10 mouse cellular contexts compared by ENCODE assay signal in genomic region chr3:29730062-29730760, GRCm38 (mm10).
A peak's percentile ranks its signal among the peaks of the same experiment; 100 is the strongest.
DNase-seq lines count a peak whose midpoint lies in the region; ATAC-seq and TF ChIP-seq lines count a peak whose summit lies in the region.
"Had no signal": no experiment of that assay in that cellular context is flagged by ENCODE, and none has a peak within 500 bp of the region (broad histone marks: within the 10 kb centered on the region; RNA-seq: fewer than 3 reads in every experiment).

No protein-coding gene starts in this region.

- no peak for TF ChIP-seq EP300 in liver, postnatal 0 days (IDR thresholded peaks at IDR 0.05; ENCODE audit: low read depth)

- TF ChIP-seq CTCF in liver, postnatal 0 days (IDR thresholded peaks at IDR 0.05; ENCODE audit: low read depth), result peak; percentile 65

- no peak for ATAC-seq in hindbrain, embryonic 11.5 days (ENCODE audit: low FRiP score)
- ATAC-seq in hindbrain, embryonic 12.5 days (ENCODE audit: low FRiP score), result no peak
- ATAC-seq in common myeloid progenitor, adult 5-6 weeks (replicated peaks; ENCODE audit: low read depth, poor library complexity, severe bottlenecking), result peak; percentile 82
- ATAC-seq in hematopoietic stem cell, adult 5-6 weeks (replicated peaks in 1 of 2; ENCODE audit: insufficient read depth in 1 of 2, low FRiP score in 2 of 2, low TSS enrichment in 1 of 2, low read depth in 1 of 2, poor library complexity in 2 of 2, severe bottlenecking in 2 of 2), result peak; percentile 69 to 88
- no peak for ATAC-seq in liver, postnatal 0 days

- H3K27me3 ChIP-seq in hindbrain, embryonic 11.5 days (ENCODE audit: control insufficient read depth, insufficient read depth, low read length), result no peaks in the 10 kb centered on the region
- H3K27me3 ChIP-seq in hindbrain, embryonic 12.5 days, result no peaks in the 10 kb centered on the region
- no peaks in the 10 kb centered on the region for H3K27me3 ChIP-seq in liver, postnatal 0 days (ENCODE audit: insufficient read depth, low read length)
- H3K27me3 ChIP-seq: stomach, embryonic 15.5 days had no signal

- 29% methylated on average over 4 of the region's 4 CpGs for WGBS in hindbrain, embryonic 11.5 days
- WGBS in hindbrain, embryonic 12.5 days, result 25% methylated on average over 4 of the region's 4 CpGs
- 12% methylated on average over 4 of the region's 4 CpGs for whole genome bisulfite sequencing in liver, postnatal 0 days (ENCODE audit: insufficient replicate concordance)

- H3K4me1 ChIP-seq in hindbrain, embryonic 11.5 days (replicated peaks; ENCODE audit: control insufficient read depth, insufficient read depth, low read length), result no peaks in the 10 kb centered on the region
- H3K4me1 ChIP-seq in hindbrain, embryonic 12.5 days, result peaks cover 5% of the 10 kb centered on the region; the same call in 1 of the 2 replicates
- no peaks in the 10 kb centered on the region for H3K4me1 ChIP-seq in ES-E14 (ENCODE audit: control insufficient read depth in 2 of 2, insufficient read depth in 2 of 2, low read length in 2 of 2, poor library complexity in 1 of 2)
- H3K4me1 ChIP-seq in liver, postnatal 0 days (ENCODE audit: insufficient read depth), result no peaks in the 10 kb centered on the region
- H3K4me1 ChIP-seq: stomach, embryonic 15.5 days had no signal

- peak; percentile 73 for DNase-seq in hindbrain, embryonic 11.5 days (ENCODE audit: low spot score)
- DNase-seq in ES-E14 (ENCODE audit: low read depth, low spot score), result peak; percentile 27
- peak; percentile 35 for DNase-seq in liver, postnatal 0 days
- peak; percentile 62 for DNase-seq in right cerebral cortex, postnatal 14 days
- DNase-seq in yolk sac, embryonic 10.5 days (ENCODE audit: low spot score), result no peak

- H3K36me3 ChIP-seq in hindbrain, embryonic 11.5 days (ENCODE audit: control insufficient read depth, insufficient read depth, low read length), result no peaks in the 10 kb centered on the region
- no peaks in the 10 kb centered on the region for H3K36me3 ChIP-seq in hindbrain, embryonic 12.5 days
- H3K36me3 ChIP-seq in ES-E14 (ENCODE audit: control insufficient read depth, insufficient read depth, low read length, poor library complexity, severe bottlenecking), result no peaks in the 10 kb centered on the region
- H3K36me3 ChIP-seq in liver, postnatal 0 days (replicated peaks; ENCODE audit: insufficient read depth, low read length), result no peaks in the 10 kb centered on the region
- H3K36me3 ChIP-seq: limb, embryonic 13.5 days; stomach, embryonic 15.5 days had no signal

- H3K4me3 ChIP-seq in hindbrain, embryonic 11.5 days (ENCODE audit: low read depth, low read length), result no peak overlapping the region
- no peak overlapping the region for H3K4me3 ChIP-seq in hindbrain, embryonic 12.5 days
- H3K4me3 ChIP-seq in ES-E14 (ENCODE audit: insufficient read depth in 1 of 2, low read depth in 1 of 2, low read length in 2 of 2, poor library complexity in 1 of 2, severe bottlenecking in 1 of 2), result no peak overlapping the region
- no peak overlapping the region for H3K4me3 ChIP-seq in liver, postnatal 0 days (ENCODE audit: low read depth, low read length)
- H3K4me3 ChIP-seq: limb, embryonic 13.5 days; stomach, embryonic 15.5 days had no signal

- no peak overlapping the region for H3K9ac ChIP-seq in hindbrain, embryonic 11.5 days (ENCODE audit: low read depth, low read length)
- no peak overlapping the region for H3K9ac ChIP-seq in hindbrain, embryonic 12.5 days
- H3K9ac ChIP-seq in ES-E14 (ENCODE audit: insufficient read depth, low read depth, low read length, poor library complexity, severe bottlenecking), result no peak overlapping the region
- no peak overlapping the region for H3K9ac ChIP-seq in liver, postnatal 0 days (replicated peaks)
- H3K9ac ChIP-seq: limb, embryonic 13.5 days; stomach, embryonic 15.5 days had no signal

- no peak overlapping the region for H3K27ac ChIP-seq in hindbrain, embryonic 11.5 days (ENCODE audit: low read depth, low read length)
- H3K27ac ChIP-seq in hindbrain, embryonic 12.5 days, result no peak overlapping the region
- H3K27ac ChIP-seq in ES-E14 (ENCODE audit: insufficient read depth, low read depth, low read length, poor library complexity, severe bottlenecking), result no peak overlapping the region
- H3K27ac ChIP-seq in liver, postnatal 0 days (ENCODE audit: low read depth), result no peak overlapping the region
- H3K27ac ChIP-seq: limb, embryonic 13.5 days; stomach, embryonic 15.5 days had no signal

- in situ Hi-C loops in ES-E14 (cut with MboI; ENCODE audit: low sequenced_read_pairs in 2 of 2, unreplicated experiment in 2 of 2), result loop anchor here in 1 of 2 experiments (25.0 kb wide), 1 partner anchor 693 kb away; no protein-coding TSS in a partner anchor

- H3K4me2 ChIP-seq in hindbrain, embryonic 11.5 days (replicated peaks; ENCODE audit: low read depth, low read length), result no peak overlapping the region
- H3K4me2 ChIP-seq in hindbrain, embryonic 12.5 days (replicated peaks), result no peak overlapping the region
- H3K4me2 ChIP-seq in liver, postnatal 0 days (ENCODE audit: low read depth, low read length), result no peak overlapping the region
- H3K4me2 ChIP-seq: limb, embryonic 13.5 days; stomach, embryonic 15.5 days had no signal

- no peaks in the 10 kb centered on the region for H3K9me3 ChIP-seq in hindbrain, embryonic 11.5 days (ENCODE audit: control insufficient read depth, low read length)
- no peaks in the 10 kb centered on the region for H3K9me3 ChIP-seq in hindbrain, embryonic 12.5 days (replicated peaks)
- no peaks in the 10 kb centered on the region for H3K9me3 ChIP-seq in ES-E14 (ENCODE audit: control insufficient read depth, insufficient read depth, low read depth, low read length)
- H3K9me3 ChIP-seq in liver, postnatal 0 days (ENCODE audit: low read length), result no peaks in the 10 kb centered on the region
- H3K9me3 ChIP-seq: limb, embryonic 13.5 days; stomach, embryonic 15.5 days had no signal

TF ChIP-seq in ES-E14, 5 proteins besides CTCF, POLR2A, EP300 and RAD21:
- TF ChIP-seq HCFC1 (IDR thresholded peaks at IDR 0.05; ENCODE audit: borderline replicate concordance, insufficient read depth, low read length), result no peak
- no peak for TF ChIP-seq CHD2 (IDR thresholded peaks at IDR 0.05; ENCODE audit: low read depth, low read length)
- TF ChIP-seq ZC3H11A (IDR thresholded peaks at IDR 0.05; ENCODE audit: borderline replicate concordance, low read depth, low read length), result peak; percentile 41
TF ChIP-seq in ES-E14: peak in this region for 1.

Comparison
In these comparisons a context has a peak if more than half of its experiments do, and no peak if none do; other contexts are left out.
1. ATAC-seq: peak in common myeloid progenitor, adult 5-6 weeks (single experiment) and hematopoietic stem cell, adult 5-6 weeks (2 of 2); none in hindbrain, embryonic 11.5 days (single experiment), hindbrain, embryonic 12.5 days (single experiment) and liver, postnatal 0 days (single experiment).